Mouse (Mus musculus): ENCODE measurements at regions not wholly inside any gene's neighbourhood (a gene's known extent, or its start where the extent isn't known, plus 50 kb on each side); places are given as distances from the start of the nearest gene placed in this dataset.

- no peak for DNase-seq
Measured at GRCm38 (mm10) chr8:89903346-89903745, 444.8 kb downstream of the Tox3 start.

- no peak for DNase-seq
Measured at GRCm38 (mm10) chr8:89872768-89873167, 475.4 kb downstream of the Tox3 start.

- DNase-seq, result no peak
Measured at GRCm38 (mm10) chr8:89871966-89872365, 476.2 kb downstream of the Tox3 start.

GRCm38 (mm10) chr8:89859813-89860212, 488.3 kb downstream of the Tox3 start:
- no peak for DNase-seq

- no peak for DNase-seq
Measured at GRCm38 (mm10) chr8:89858706-89859385, 489.3 kb downstream of the Tox3 start.

DNA sequence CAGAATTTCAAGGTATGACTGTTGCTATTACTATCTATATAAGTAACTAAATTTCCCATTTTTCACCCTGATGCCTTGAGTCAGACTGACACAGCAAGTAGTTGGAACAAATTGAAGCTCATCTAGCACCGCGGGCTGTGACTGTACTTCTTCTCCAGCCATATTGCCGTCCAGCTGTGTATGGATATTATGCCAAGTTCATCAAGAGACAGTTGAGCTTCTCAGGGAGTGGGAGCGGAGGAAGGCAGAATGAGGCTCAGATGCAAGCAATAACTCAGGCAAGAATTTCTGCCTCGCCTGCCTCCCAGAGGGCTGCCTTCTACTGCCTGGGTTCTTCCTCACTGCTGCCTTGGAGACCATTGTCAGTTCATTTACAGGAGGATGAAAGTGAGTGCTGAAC, 492.6 kb downstream of the Tox3 start:
- DNase-seq, result no peak

DNA sequence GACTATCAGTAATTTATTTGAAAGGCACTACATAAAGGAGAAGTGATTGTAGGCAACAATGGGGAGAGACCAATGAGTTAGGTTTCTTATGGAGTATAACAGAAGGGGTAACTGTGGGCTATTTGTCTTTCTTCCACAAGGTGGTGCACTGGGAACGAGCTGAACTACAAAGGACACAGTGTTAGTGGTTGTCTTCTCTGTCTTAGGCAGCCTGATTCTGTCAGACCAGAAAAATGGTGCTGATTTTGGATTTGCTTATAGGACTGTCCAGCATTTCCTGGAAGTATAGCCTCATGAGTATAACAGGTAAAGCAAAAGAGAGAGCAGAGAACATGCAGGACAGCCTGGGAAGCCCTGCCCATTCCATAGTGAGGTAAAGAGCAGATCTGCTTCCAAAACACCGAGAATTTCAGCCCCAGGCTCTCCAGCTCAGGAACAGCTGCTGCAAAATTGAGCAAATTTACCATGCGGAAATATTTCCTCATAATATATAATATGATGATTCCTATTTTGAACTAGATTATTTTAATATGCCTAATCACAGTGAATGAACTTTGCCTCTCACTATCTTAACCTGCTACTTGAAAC, 497.8 kb downstream of the Tox3 start:
- peak; percentile 56 for DNase-seq

DNA sequence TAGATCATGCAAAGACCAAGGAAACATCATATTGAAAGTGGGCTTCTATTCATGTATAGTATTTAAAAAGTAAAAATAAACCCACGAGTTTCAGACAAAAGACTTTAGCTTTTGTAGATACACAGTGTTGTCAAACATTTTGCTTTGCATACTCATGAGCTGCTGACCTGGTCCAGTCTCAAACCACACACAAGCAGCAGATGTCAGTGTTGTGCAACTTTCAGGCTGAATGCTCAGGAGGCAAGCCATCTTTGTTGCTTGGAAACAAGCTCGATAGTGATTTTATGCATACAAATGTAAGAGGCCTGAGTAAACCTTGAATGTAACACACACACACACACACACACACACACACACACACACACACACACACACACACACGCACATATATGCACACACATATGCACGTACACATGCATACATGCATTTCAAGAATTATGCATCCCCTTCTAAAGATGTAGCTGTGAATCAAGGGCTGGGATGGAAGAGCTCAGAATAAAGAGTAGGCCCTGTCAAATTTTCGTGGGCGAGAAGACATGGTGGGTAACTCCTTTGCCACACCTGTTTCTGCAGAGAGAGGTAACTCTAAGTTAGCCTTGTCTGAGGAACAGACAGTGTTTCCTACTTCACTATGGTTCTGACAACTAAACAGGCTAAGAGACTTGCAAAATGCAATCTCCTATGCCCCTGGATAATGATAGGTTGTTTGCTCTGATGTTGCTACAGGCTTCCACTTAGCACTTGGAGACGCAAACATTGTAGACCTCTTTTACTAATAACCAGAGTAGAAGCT, 498.5 kb downstream of the Tox3 start:
- peak; percentile 46 for DNase-seq

DNA sequence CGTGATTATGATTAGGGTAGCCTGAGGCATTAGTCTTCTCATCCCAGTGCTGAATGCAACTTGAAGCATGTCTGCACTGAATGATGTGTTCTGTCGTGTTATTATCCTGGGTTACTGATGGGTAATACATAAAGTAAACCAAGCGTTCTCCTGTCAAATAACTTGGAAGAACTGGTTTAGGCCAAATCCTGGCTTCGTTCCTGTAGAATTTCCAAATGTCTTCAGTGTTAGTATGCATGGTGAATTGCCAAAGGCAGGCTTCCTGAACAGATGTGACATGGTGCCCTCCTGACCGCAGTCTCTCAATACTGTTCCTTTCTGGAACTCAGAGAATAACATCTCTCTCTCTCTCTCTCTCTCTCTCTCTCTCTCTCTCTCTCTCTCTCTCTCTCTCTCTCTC, 509.6 kb downstream of the Tox3 start:
- DNase-seq, result peak; percentile 31

DNA sequence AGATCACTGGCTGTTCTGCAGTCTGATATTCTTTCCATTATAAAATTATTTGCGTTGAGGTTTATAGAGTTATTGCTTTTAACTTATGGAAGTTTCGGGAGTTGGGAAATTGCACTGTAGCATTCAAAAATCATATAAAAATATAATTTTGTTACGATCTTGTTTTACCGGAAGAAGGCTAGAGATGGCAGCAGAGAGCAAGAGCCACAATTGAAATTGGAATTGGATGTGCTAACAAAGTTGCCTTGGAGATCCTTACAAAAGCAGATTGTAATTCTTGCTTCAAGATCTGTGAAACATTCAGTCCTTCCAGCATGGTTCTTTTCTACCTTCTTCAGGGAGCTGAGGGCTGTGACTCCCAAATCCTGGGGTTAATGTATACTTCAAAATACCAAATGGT, 514.4 kb downstream of the Tox3 start:
- DNase-seq, result no peak

DNA sequence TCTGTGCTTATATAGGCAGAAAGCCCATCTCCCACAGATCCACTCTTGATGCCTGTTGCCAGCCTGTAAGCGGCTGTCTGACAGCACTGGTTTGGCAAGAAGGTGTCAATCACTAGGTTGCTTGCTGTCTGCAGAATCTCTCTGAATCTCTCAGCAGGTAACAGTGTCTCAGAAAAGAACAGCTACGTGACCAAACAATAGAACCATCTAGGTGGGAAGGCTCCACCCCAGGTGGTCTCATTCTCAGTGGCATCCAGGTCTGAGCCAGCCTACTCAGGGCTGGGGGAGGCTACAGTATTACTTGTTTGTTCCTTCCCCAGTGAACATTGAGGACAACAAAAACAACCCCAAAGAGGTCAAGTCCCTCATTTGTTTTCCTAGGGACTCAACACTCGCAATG, 523.6 kb downstream of the Tox3 start:
- DNase-seq, result no peak

- DNase-seq, result no peak
Measured at GRCm38 (mm10) chr8:89823631-89824030, 524.5 kb downstream of the Tox3 start.

DNA sequence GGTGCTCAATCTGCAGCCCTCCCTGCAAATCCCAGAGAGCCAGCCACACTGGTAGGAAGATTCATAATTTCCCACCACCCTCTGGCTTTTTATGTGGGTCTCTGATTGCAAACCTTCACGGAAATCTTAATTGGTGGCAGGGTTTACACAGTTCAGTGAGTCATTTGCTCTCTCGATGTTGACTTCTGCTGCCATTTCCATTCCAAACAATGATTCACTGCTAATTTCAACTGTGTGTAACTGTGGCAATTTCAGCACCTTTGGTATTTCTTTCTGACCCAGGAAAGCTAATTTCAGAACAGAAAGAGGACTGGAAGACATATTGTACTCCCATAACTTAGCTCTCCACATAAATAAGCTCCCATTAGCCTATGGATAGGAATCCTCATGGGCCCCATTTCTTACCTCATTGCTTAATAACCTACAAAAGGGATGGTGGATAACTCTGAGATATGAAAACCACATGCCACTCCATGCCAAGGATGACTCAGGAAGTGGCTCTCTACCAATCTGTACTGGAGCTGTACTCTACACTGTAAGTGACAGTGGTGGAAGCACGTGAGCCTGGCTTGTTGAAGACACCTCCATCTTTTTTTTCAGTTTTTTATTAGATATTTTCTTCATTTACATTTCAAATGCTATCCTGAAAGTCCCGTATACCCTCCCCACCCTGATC, 536.0 kb downstream of the Tox3 start:
- no peak for DNase-seq

DNA sequence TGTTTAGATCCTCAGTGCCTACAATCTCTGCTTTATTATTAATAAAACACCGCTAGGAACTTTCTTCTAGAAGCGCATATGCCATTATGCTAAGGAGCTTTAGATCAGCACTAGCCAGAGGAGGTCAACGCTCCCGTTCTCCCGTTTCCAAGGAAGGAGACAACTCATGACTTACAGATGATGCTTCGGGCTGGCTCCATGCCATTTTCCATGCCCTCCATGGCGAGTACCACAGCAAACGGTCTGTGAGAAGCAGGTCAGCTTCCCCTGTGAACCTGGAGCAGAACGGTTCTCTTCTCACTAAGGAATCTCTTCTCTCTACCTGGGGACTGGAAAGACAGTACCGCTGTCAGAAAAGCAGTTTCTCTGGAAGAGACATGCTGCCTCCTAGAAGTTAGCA, 559.8 kb downstream of the Tox3 start:
- no peak for DNase-seq

DNA sequence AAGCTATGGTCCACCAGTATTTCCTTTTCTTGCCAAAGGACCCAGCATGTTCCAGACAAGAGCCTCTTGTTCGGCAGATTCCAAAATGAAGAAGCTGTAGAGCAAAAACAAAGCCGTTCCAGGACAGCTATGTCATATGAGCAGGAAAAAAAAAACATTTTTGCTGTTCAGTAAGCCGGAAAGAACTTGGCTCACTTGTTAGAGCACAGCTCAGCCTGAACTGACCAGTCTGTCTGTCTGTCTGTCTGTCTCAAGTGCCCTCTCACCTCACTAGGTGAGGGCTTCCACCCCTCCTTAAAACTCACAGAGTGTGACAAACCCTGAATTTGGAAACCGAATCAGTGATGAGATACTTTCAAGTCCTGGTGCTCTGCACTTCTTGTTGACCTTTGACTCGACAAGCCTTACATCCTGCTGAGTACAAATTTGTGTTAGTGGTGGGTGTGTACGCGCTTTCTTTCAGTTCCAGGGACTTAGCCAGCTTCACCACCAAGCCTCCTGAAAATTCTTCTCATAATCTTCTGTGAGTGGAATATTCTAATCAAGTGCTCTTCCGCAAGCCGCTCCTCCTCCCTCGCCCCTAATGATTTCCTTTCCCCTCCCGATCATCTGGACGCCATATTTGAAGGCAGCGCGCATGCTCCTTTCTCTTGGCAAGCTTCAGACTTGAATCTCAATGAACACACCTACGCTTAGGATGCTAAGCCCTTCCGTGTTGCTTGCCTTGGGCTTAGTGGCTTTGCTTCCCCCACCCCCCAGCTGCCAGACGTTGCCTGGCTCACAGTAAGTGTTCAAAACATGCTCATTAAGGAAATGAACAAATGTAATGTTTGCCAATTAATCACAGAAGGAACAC, 560.9 kb downstream of the Tox3 start:
- DNase-seq, result peak; percentile 3

GRCm38 (mm10) chr8:89785011-89785410, 563.1 kb downstream of the Tox3 start:
- peak; percentile 75 for DNase-seq

GRCm38 (mm10) chr8:89783311-89783710, 564.8 kb downstream of the Tox3 start:
- DNase-seq, result no peak

- DNase-seq, result peak; percentile 2
Measured at GRCm38 (mm10) chr8:89766387-89766786, 581.8 kb downstream of the Tox3 start.

DNA sequence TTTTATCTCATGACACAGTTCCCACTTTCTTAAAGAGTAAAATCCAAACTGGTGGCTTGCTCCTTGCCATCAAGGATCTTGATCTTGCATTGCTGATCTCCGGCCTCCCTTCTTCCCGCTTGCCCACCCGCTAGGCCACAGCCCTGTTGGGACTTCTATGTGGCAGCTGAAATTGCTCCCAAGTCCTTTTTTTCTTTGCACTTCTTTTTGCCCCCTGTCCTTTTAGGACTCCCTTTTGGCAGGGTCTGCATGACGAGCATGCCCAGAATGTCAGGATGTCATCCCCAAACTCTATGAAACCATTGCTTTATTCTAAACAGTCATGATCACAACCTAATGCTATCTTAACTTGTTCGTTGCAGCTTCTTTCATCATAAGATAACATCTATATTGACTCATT, 588.6 kb downstream of the Tox3 start:
- DNase-seq, result no peak

DNA sequence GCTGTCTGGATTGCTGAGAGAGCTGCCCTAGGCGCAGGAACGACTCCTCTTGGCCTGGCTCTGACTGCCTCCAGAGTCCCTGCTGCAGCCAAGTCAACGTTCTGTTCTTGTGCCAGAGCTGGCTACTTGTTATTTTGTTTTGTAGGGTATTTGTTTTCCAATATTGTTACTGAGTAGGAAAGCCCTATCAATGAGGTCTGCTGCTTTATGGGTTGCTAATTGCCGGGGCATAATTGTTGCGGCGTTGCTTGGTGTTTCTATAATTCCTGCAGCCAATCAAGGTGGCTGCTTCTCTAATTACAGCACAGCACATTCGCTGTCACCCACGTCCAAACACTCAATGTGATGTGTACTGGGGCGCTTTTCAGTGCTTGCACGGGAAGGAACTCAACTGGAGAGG, 589.4 kb downstream of the Tox3 start:
- no peak for DNase-seq

DNA sequence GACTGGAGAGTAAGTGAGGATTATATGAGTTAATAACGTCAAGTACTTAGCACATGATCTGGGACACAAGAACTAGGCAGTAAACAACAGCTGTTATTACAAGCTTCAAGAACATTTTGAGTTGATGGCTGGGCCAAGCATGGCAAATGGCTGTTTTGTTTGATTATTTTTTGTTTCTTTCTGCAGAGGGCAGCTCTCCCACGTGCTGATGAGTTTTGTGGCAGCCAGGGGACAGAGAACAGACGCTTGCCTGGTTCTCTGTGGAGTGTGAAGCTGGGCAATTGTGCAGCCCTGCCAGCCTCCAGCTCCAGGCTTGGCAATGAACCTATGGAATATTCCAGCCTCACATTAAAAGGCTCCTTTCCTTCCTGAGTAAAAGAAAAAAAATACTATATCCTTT, 592.2 kb downstream of the Tox3 start:
- no peak for DNase-seq

DNA sequence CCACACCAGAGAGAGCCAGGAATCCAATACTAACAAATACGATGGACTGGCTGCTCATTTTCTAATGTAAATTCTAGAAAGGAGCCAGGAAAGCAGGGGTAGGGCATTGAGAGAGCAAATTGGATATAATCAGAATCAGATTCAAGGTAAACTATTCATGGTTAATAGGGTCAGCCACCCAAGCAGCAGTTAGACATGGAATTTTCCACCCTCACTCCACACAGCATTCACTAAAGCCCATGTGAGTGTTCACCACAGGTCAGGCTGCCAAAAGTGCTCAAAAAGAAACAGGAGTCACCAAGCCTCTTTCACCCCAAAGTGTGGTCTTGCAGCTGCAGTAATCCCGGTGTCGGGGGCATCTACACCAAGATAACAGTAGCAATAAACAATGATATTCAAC, 596.9 kb downstream of the Tox3 start:
- no peak for DNase-seq

DNA sequence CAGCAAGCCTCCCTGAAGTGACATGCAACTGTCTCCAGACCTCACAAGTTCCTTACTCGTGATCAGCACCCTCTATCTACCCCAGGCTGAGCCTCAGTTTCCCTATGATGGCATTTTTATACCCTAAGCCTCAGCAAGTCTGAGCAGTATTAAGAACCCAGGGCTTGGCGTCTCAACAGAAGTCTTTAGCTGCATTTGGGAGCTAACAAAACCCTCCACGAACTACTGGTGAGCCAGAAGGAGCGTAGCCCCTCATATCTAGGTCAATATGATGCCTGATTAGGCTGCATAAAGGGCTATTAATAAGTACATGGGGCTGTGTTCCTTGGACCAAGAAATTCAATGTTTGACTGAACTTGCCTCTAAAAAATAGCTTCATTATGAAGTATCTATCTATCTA, 600.4 kb downstream of the Tox3 start:
- DNase-seq, result no peak

Measured in lung, postnatal 10 days (tissue).